Mouse (Mus musculus) brain, embryonic 14.5 days (tissue): Measurements from ENCODE around the gene Slc25a47.

Experiments used
- CTCF ChIP-seq: fragments of 200-500 bp; IDR thresholded peaks from 2 replicates; pipeline ENCODE4 v1.5.1; 2012; ENCODE audit warnings: inconsistent platforms, mild to moderate bottlenecking, moderate library complexity, borderline replicate concordance; ENCODE audit not compliant: insufficient read depth, insufficient read length; ENCODE audit errors: extremely low read depth
- POLR2A ChIP-seq: fragments of 200-500 bp; IDR thresholded peaks from 2 replicates; pipeline ENCODE4 v1.6.1; 2012; ENCODE audit warnings: mild to moderate bottlenecking, inconsistent platforms, borderline replicate concordance; ENCODE audit not compliant: poor library complexity, insufficient read depth, insufficient read length, severe bottlenecking; ENCODE audit errors: extremely low read depth

DNA sequence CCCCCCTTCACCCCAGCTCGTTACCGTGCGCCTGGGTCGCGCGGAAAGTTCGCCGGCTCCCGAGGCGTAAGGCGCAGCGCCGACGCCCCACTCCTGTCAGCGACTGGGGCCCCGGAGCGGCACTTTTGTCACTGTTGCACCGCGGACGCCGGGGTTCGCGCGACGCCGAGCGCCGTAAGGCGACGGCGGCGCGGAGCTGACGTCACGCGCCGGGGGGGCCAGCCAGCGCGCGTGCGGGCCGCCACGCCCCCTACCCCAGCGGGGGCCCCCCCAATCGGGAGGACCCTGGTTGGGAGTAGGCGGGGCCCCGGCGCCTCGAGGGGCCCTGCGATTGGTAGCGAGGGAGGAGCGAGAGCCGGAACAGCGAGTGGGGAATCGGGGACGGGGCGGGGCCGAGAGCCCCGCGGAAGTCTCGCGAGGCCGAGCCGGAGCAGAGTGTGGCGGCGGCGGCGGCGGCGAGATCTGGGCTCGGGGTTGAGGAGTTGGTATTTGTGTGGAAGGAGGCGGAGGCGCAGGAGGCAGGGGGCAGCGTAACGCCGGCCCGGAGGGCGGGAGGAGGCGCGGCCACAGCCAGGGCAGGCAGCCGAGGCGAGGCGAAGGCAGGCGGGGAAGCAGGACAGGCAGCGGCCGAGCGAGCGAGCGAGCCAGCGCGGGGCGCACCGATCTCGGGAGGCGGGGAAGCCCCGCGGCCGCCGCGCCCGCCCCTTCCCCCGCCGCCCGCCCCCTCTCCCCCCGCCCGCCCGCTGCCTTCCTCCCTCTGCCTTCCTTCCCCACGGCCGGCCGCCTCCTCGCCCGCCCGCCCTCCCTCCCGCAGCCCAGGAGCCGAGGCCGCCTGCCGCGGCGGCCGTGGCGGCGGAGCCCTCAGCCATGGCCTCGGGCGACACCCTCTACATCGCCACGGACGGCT is 43.0 kb upstream of the Slc25a47 start, which contains the start of gene Yy1:
- peak; percentile 87 for TF ChIP-seq POLR2A
- TF ChIP-seq CTCF = no peak
